Comparison of ENCODE assay signal across 29 mouse cellular contexts in genomic region chr12:72279129-72279875, GRCm38 (mm10).
DNase-seq lines count a peak whose midpoint lies in the region; ATAC-seq and TF ChIP-seq lines count a peak whose summit lies in the region.
"Had no signal": no experiment of that assay in that cellular context is flagged by ENCODE, and none has a peak within 500 bp of the region (broad histone marks: within the 10 kb centered on the region; RNA-seq: fewer than 3 reads in every experiment).

No protein-coding gene starts in this region.

- dilution Hi-C loops in CH12.LX (cut with MboI; ENCODE audit: extremely low pct_ligation_motif_present, extremely low pct_unique_long_range_greater_than_20kb, low sequenced_read_pairs): no loop called here

- H3K4me3 ChIP-seq in hindbrain, embryonic 15.5 days: no peak overlapping the region
- H3K4me3 ChIP-seq in hindbrain, embryonic 10.5 days: no peak overlapping the region
- H3K4me3 ChIP-seq in kidney, postnatal 0 days (replicated peaks; ENCODE audit: low read depth, low read length): no peak overlapping the region
- no peak overlapping the region for H3K4me3 ChIP-seq in CH12.LX (replicated peaks in 1 of 3; ENCODE audit: low read depth in 2 of 3, low read length in 2 of 3, poor library complexity in 1 of 3)
- no peak overlapping the region for H3K4me3 ChIP-seq in forebrain, embryonic 16.5 days (replicated peaks; ENCODE audit: low read length)
- H3K4me3 ChIP-seq: embryonic facial prominence, embryonic 10.5 days; embryonic facial prominence, embryonic 13.5 days; erythroblast, embryonic 14.5 days; forebrain, embryonic 12.5 days; forebrain, embryonic 15.5 days; heart, embryonic 12.5 days; heart, embryonic 15.5 days; hindbrain, embryonic 13.5 days; intestine, embryonic 15.5 days had no signal

- in situ Hi-C loops in CH12.LX (cut with MboI; ENCODE audit: low pct_ligation_motif_present, low pct_unique_long_range_greater_than_20kb, low sequenced_read_pairs): no loop called here

- TF ChIP-seq POLR2A in CH12.LX (IDR thresholded peaks at IDR 0.05; ENCODE audit: low read depth, low read length): no peak

- TF ChIP-seq RAD21 in CH12.LX (IDR thresholded peaks at IDR 0.05; ENCODE audit: low read depth, low read length): no peak

- 53% methylated on average over 5 of the region's 5 CpGs for WGBS in hindbrain, embryonic 15.5 days
- 71% methylated on average over 5 of the region's 5 CpGs for WGBS in hindbrain, embryonic 10.5 days
- WGBS in kidney, postnatal 0 days: 61% methylated on average over 5 of the region's 5 CpGs
- WGBS in forebrain, embryonic 16.5 days: 69% methylated on average over 5 of the region's 5 CpGs

- no peak for ATAC-seq in hindbrain, embryonic 15.5 days (ENCODE audit: low FRiP score, low read depth)
- no peak for ATAC-seq in kidney, postnatal 0 days (replicated peaks; ENCODE audit: low FRiP score, low read depth)
- ATAC-seq in inflammation-experienced regulatory T-cells, adult 6 months: no peak
- ATAC-seq in forebrain, embryonic 16.5 days: no peak
- ATAC-seq: activated CD4-positive, CD25-positive, alpha-beta regulatory T cell, adult 4 months; forebrain, embryonic 15.5 days; intestine, embryonic 15.5 days had no signal

- DNase-seq in hindbrain, embryonic 10.5 days (ENCODE audit: low spot score): no peak
- peak; percentile 55 for DNase-seq in kidney, postnatal 0 days (ENCODE audit: low spot score)
- DNase-seq in kidney, postnatal 4 days: no peak
- DNase-seq in A20 (ENCODE audit: low read depth, low spot score) (peak; percentile 12), CH12.LX (ENCODE audit: extremely low read depth) (peak; percentile 31)
- DNase-seq: adrenal gland, adult 8-10 months; adrenal gland, postnatal 25 days; cerebellum, adult 11-12 months; cerebellum, adult 8-10 months; cerebellum, postnatal 36 days; embryo, embryonic 11 days; gastrocnemius, postnatal 10 days; gastrocnemius, postnatal 36 days; heart, adult 18-20 months; heart, postnatal 10 days; heart, postnatal 4 days had no signal

- TF ChIP-seq EP300 in CH12.LX (IDR thresholded peaks at IDR 0.05; ENCODE audit: low read length): no peak

- H3K27ac ChIP-seq in hindbrain, embryonic 15.5 days (replicated peaks): 0 out of 2 replicates have a peak overlapping the region, but pooled peaks have one; percentile 12
- H3K27ac ChIP-seq in hindbrain, embryonic 10.5 days: no peak overlapping the region
- no peak overlapping the region for H3K27ac ChIP-seq in kidney, postnatal 0 days
- no peak overlapping the region for H3K27ac ChIP-seq in CH12.LX (ENCODE audit: insufficient read depth, low read depth)
- H3K27ac ChIP-seq in forebrain, embryonic 16.5 days (ENCODE audit: low read length): no peak overlapping the region
- H3K27ac ChIP-seq: embryonic facial prominence, embryonic 10.5 days; embryonic facial prominence, embryonic 13.5 days; forebrain, embryonic 12.5 days; forebrain, embryonic 15.5 days; heart, embryonic 15.5 days; hindbrain, embryonic 13.5 days; intestine, embryonic 15.5 days had no signal

- H3K4me1 ChIP-seq in hindbrain, embryonic 15.5 days (replicated peaks): no peaks in the 10 kb centered on the region
- peaks cover 10% of the 10 kb centered on the region for H3K4me1 ChIP-seq in hindbrain, embryonic 10.5 days (replicated peaks)
- H3K4me1 ChIP-seq in kidney, postnatal 0 days (replicated peaks; ENCODE audit: insufficient read depth, low read length): no peaks in the 10 kb centered on the region
- peaks cover 4 to 11% of the 10 kb centered on the region in 2 experiments; a peak in 3 of 4 replicates for H3K4me1 ChIP-seq in CH12.LX (ENCODE audit: control insufficient read depth in 1 of 2, insufficient read depth in 2 of 2)
- no peaks in the 10 kb centered on the region for H3K4me1 ChIP-seq in forebrain, embryonic 16.5 days (replicated peaks; ENCODE audit: control insufficient read depth, insufficient read depth, low read length)
- H3K4me1 ChIP-seq: embryonic facial prominence, embryonic 10.5 days; embryonic facial prominence, embryonic 13.5 days; forebrain, embryonic 15.5 days; heart, embryonic 12.5 days; heart, embryonic 15.5 days; intestine, embryonic 15.5 days had no signal

- no peaks in the 10 kb centered on the region for H3K27me3 ChIP-seq in hindbrain, embryonic 15.5 days
- no peaks in the 10 kb centered on the region for H3K27me3 ChIP-seq in hindbrain, embryonic 10.5 days (ENCODE audit: insufficient read depth, poor library complexity, severe bottlenecking)
- H3K27me3 ChIP-seq in kidney, postnatal 0 days (ENCODE audit: insufficient read depth, low read length): no peaks in the 10 kb centered on the region
- no peaks in the 10 kb centered on the region for H3K27me3 ChIP-seq in CH12.LX (replicated peaks)
- H3K27me3 ChIP-seq in forebrain, embryonic 16.5 days (replicated peaks; ENCODE audit: control insufficient read depth, insufficient read depth, low read length): no peaks in the 10 kb centered on the region
- H3K27me3 ChIP-seq: embryonic facial prominence, embryonic 13.5 days; forebrain, embryonic 12.5 days; forebrain, embryonic 15.5 days; heart, embryonic 12.5 days; heart, embryonic 15.5 days; hindbrain, embryonic 13.5 days; intestine, embryonic 15.5 days had no signal

- H3K4me2 ChIP-seq in hindbrain, embryonic 15.5 days: no peak overlapping the region
- no peak overlapping the region for H3K4me2 ChIP-seq in kidney, postnatal 0 days (ENCODE audit: low read length)
- no peak overlapping the region for H3K4me2 ChIP-seq in CH12.LX (ENCODE audit: insufficient read depth, low read depth, poor library complexity, severe bottlenecking)
- H3K4me2 ChIP-seq in forebrain, embryonic 16.5 days (ENCODE audit: low read length): no peak overlapping the region
- H3K4me2 ChIP-seq: embryonic facial prominence, embryonic 13.5 days; forebrain, embryonic 12.5 days; forebrain, embryonic 15.5 days; heart, embryonic 12.5 days; heart, embryonic 15.5 days; hindbrain, embryonic 13.5 days; intestine, embryonic 15.5 days had no signal

- TF ChIP-seq CTCF in kidney, postnatal 0 days (IDR thresholded peaks at IDR 0.05; ENCODE audit: low read depth): no peak
- TF ChIP-seq CTCF in CH12.LX (conservative IDR thresholded peaks at IDR 0.05 in 1 of 2, IDR thresholded peaks at IDR 0.05 in 1 of 2; ENCODE audit: low read depth in 2 of 2, low read length in 2 of 2): no peak

- no peaks in the 10 kb centered on the region for H3K9me3 ChIP-seq in hindbrain, embryonic 15.5 days
- H3K9me3 ChIP-seq in hindbrain, embryonic 10.5 days: no peaks in the 10 kb centered on the region
- H3K9me3 ChIP-seq in kidney, postnatal 0 days (replicated peaks; ENCODE audit: low read length): no peaks in the 10 kb centered on the region
- H3K9me3 ChIP-seq in CH12.LX (replicated peaks; ENCODE audit: low read length): no peaks in the 10 kb centered on the region
- no peaks in the 10 kb centered on the region for H3K9me3 ChIP-seq in forebrain, embryonic 16.5 days (ENCODE audit: control insufficient read depth, low read length)
- H3K9me3 ChIP-seq: embryonic facial prominence, embryonic 10.5 days; embryonic facial prominence, embryonic 13.5 days; forebrain, embryonic 12.5 days; forebrain, embryonic 15.5 days; heart, embryonic 12.5 days; heart, embryonic 15.5 days; hindbrain, embryonic 13.5 days; intestine, embryonic 15.5 days had no signal

- H3K36me3 ChIP-seq in hindbrain, embryonic 15.5 days: no peaks in the 10 kb centered on the region
- H3K36me3 ChIP-seq in hindbrain, embryonic 10.5 days: no peaks in the 10 kb centered on the region
- H3K36me3 ChIP-seq in kidney, postnatal 0 days (ENCODE audit: insufficient read depth, low read length): no peaks in the 10 kb centered on the region
- no peaks in the 10 kb centered on the region for H3K36me3 ChIP-seq in CH12.LX (replicated peaks in 1 of 2; ENCODE audit: control insufficient read depth in 1 of 2, insufficient read depth in 1 of 2, low read length in 1 of 2)
- no peaks in the 10 kb centered on the region for H3K36me3 ChIP-seq in forebrain, embryonic 16.5 days (ENCODE audit: control insufficient read depth, insufficient read depth)
- H3K36me3 ChIP-seq: embryonic facial prominence, embryonic 10.5 days; embryonic facial prominence, embryonic 13.5 days; forebrain, embryonic 12.5 days; forebrain, embryonic 15.5 days; heart, embryonic 12.5 days; heart, embryonic 15.5 days; hindbrain, embryonic 13.5 days; intestine, embryonic 15.5 days had no signal

- no peaks in the 10 kb centered on the region for H3K79me2 ChIP-seq in CH12.LX (replicated peaks; ENCODE audit: control insufficient read depth, extremely low read depth, insufficient read depth, poor library complexity, severe bottlenecking)

- H3K9ac ChIP-seq in hindbrain, embryonic 15.5 days: no peak overlapping the region
- H3K9ac ChIP-seq in kidney, postnatal 0 days (ENCODE audit: low read depth, low read length): no peak overlapping the region
- H3K9ac ChIP-seq in CH12.LX (ENCODE audit: insufficient read depth, low read depth): no peak overlapping the region
- no peak overlapping the region for H3K9ac ChIP-seq in forebrain, embryonic 16.5 days (replicated peaks; ENCODE audit: low read depth, low read length)
- H3K9ac ChIP-seq: embryonic facial prominence, embryonic 13.5 days; forebrain, embryonic 12.5 days; forebrain, embryonic 15.5 days; heart, embryonic 12.5 days; heart, embryonic 15.5 days; hindbrain, embryonic 13.5 days; intestine, embryonic 15.5 days had no signal

TF ChIP-seq in CH12.LX, 34 proteins besides CTCF, POLR2A, EP300 and RAD21:
- no peak for TF ChIP-seq MYC (IDR thresholded peaks at IDR 0.05; ENCODE audit: low read depth, low read length)
- no peak for TF ChIP-seq SMC3 (IDR thresholded peaks at IDR 0.05; ENCODE audit: low read depth, low read length)
- peak; percentile 91 for TF ChIP-seq MAFK (IDR thresholded peaks at IDR 0.05; ENCODE audit: insufficient replicate concordance, low read length)
- no peak for TF ChIP-seq MAZ (IDR thresholded peaks at IDR 0.05; ENCODE audit: low read depth, low read length)
- no peak for TF ChIP-seq GABPA (IDR thresholded peaks at IDR 0.05; ENCODE audit: insufficient replicate concordance, low read depth, low read length)
- TF ChIP-seq ZMIZ1 (IDR thresholded peaks at IDR 0.05; ENCODE audit: low read depth, low read length): no peak
- TF ChIP-seq MAX (IDR thresholded peaks at IDR 0.05; ENCODE audit: low read length): 0 out of 2 replicates have a peak, but pooled peaks have one; percentile 36

Comparison
In these comparisons a context has a peak if more than half of its experiments do, and no peak if none do; other contexts are left out.
1. DNase-seq: peak in kidney, postnatal 0 days (single experiment), A20 (single experiment) and CH12.LX (single experiment); none in hindbrain, embryonic 10.5 days (single experiment) and kidney, postnatal 4 days (0 of 2).